Mouse (Mus musculus) fat pad, adult 2 months (tissue): Measurements from ENCODE around the gene Trim28.

Source experiments
- DNase-seq: peaks from one replicate; pipeline ENCODE4 v3.0.0-alpha.2; 2011; ENCODE audit warnings: low read depth, low spot score; ENCODE audit errors: extremely low read depth

Trim28 gene

GRCm38 (mm10) chr7:12997230-12997629 is 1.7 kb upstream of the Trim28 start:
- no peak for DNase-seq

DNA sequence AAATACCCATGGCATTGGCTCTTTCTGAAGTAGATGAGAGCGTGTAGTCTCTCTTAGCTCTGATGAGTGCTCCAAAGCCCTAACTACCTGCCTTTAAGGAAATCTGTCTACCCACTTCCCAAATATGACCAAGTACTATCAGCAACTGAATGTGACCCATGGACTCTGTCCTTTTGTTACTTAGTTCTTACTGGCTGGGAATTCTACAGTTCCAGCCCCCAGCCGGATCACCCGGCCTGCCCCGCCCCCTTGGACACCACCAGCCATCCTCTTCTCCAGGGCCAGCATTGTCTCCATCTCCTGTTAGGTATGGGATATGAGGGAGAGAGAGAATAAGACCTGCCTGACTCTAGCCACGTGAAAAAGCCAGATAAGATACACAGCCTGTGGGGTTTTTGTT is 861 bp upstream of the Trim28 start, which contains the start of gene Slc27a5:
TSS of gene Slc27a5 (minus strand) at position 140 of the 400 bp plus-strand sequence.
- DNase-seq, result no peak

DNA sequence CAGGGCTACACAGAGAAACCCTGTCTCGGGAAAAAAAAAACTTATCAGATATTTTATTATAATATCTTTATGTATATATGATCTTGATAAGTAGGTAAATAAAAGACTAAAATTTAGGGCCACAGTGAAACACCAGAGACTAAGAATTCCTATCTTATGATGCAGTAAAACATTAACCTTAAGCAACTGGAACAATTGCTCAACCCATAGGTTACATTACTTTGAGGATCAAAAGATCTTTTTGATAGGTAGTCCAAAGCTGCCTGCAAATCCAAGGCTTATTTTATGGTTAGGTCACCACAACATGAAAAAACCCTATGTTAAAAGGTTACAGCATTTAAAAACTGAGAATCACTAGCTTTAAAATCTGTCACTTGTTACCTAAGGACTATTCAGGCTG is 2.7 kb downstream of the Trim28 start:
- DNase-seq, result no peak

- DNase-seq, result no peak
These were observed 4.5 kb downstream of the Trim28 start for GRCm38 (mm10) chr7:13003380-13003779.

- no peak for DNase-seq
These were observed 7.1 kb downstream of the Trim28 start for GRCm38 (mm10) chr7:13006011-13006410.

DNA sequence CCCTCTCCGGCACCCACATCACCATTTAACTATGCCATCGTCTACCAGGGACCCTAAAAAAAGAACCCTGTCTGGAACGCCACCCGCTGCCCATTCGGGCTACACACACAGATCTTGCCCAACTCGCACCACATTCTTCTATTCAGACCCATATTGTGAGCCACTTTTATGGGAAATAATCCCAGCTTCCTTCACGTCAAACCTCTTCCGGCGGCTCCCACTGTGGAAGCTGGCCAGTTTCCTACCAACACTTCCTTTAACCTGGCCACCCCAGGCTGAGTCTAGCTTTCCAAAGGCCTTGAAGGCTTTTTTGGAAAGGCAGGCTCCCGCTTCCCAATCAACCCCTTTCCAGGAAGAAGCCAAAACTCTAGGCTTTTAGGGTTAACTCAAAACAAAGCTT is 7.6 kb downstream of the Trim28 start:
- DNase-seq, result no peak

DNA sequence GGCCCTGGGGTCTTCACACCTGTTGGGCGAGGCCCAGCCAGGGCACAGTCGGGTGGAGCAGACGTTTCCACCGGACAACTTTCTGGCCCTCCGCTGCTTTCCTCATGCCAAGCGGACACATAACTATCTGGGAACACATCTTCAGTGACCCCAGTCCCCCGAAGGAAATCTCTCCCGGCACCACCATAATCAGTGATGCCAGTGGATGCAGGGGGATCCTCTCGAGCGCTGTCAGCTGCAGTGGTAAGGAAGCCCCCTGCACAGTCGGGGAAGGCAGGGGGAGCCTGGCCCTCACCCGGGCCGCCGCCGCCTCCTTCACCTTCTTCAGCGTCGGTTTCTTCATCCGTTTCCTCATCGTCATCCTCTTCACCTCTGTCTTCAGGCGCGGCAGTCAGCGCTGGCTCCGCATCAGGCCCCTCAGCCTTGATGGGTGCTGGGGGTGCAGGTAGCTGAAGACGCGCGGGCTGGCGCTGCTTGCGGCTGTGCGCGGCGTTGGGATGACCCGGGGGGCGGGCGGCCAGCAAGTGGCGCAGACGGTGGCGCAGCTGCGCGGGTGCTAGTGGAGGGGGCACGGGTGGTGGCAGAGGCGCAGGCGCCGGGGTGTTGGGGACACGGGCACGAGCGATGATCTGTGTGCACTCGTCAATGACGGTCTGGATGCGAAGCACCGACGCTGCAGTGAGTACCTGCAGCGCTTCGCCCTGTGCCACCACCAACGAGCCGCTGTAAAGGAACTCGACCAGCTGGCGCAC is 8.6 kb downstream of the Trim28 start:
- DNase-seq, result no peak

DNA sequence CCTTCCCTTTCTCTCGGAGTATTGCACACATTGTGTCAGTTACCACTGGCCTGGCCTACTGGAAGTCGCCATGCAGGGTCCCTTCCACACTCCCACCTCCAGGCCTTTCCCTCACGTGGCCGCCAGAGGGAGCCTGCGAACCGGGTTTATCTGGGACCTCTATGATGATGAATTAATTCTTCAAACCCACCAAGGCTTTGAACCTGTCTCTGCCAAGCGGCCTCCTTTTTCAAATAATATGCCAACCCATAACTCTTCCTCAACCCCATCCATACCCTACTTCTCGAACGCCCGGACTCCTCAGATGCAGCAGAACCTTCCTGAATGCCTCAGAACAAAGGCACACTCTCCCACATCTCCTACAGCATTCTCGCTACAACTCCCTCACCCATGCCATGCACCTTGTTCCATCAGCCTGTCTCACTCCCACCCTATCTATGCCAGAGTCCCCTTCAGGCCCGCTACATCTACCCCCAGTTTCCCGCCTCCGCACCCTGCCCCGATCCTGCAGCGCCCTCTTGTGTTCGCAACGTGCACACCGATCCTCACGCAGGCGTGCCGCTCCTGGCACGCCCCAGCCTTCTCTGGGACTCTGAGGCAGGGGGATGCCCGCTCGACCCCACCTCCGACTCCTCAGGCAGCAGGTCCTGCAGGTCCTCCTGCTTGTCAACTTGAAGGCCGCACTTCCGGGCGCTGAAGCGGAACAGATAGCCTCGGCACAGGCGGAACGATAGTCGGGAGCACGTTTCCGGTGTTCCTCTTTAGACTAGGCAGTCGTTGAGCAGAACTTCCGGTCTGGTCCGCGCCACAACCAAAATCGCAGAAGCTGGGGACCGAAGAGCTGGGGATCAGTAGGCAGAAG is 10.5 kb downstream of the Trim28 start:
- DNase-seq, result no peak

DNA sequence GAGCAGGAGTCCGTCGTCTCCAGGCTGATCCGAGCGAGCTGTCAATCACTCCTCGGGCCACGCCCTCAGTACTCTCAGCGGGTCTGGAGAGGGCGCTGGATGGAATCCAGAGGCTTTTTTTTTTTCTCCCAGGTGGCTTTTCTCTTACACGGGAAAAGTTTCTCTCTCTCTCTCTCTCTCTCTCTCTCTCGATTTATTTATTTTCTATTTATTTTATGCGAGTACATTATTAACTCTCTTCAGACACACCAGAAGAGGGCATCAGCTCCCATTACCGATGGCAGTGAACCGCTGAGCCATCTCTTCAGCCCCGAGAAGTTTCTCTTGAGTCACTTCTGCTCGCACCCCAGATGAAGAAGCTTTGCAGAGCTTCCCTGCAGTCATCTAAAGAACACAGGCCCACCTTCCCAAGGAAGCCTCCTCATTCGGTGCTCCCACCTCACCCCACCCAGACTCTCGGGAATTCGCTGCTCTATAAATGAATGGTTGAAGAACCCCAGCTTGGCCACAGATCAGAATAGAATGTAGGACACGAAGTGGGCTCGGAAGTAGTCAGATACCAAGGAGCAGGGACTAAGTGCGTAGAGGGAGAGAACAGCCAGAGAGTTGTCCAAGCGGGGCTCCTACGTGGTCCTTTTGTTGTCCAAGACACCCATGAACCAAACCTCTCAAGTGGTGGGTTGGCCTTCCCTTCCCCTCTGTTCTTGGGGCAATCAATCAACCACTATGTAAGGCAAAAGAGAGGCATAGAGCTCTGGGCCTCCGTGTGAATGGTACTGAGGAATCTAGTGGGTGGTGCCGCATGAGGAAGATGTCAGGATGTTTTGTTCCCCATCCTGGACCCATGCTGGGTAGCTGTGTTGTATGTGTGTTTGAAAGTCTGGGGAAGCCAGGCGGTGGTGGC is 11.3 kb downstream of the Trim28 start, which contains the start of gene Zbtb45:
TSS of gene Zbtb45 (minus strand) at position 30 of the 904 bp plus-strand sequence.
- no peak for DNase-seq

DNA sequence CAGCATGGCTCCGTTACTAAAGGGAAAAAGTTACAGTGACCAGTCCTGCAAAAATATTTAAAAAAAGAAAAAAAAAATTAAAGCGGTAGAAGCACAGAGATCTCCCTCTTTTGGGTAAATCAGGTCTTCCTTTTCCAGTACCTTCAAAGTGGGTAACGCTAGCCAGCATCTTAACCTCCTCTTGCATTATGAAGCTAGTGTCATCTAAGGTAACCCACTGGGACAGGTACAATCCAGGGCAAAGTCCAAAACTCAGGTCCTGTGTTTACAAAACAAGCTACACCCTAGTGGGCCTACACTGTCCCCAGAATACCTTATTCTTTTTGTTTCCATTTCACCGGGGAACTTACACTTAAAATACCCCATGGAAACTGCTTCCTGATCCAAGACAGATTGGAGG is 14.8 kb downstream of the Trim28 start:
- DNase-seq, result no peak

GRCm38 (mm10) chr7:13014275-13014839 is 15.4 kb downstream of the Trim28 start:
- DNase-seq, result no peak

GRCm38 (mm10) chr7:13015217-13015616 is 16.3 kb downstream of the Trim28 start:
- no peak for DNase-seq

- DNase-seq, result no peak
These were observed 24.0 kb downstream of the Trim28 start for GRCm38 (mm10) chr7:13022773-13023535.

DNA sequence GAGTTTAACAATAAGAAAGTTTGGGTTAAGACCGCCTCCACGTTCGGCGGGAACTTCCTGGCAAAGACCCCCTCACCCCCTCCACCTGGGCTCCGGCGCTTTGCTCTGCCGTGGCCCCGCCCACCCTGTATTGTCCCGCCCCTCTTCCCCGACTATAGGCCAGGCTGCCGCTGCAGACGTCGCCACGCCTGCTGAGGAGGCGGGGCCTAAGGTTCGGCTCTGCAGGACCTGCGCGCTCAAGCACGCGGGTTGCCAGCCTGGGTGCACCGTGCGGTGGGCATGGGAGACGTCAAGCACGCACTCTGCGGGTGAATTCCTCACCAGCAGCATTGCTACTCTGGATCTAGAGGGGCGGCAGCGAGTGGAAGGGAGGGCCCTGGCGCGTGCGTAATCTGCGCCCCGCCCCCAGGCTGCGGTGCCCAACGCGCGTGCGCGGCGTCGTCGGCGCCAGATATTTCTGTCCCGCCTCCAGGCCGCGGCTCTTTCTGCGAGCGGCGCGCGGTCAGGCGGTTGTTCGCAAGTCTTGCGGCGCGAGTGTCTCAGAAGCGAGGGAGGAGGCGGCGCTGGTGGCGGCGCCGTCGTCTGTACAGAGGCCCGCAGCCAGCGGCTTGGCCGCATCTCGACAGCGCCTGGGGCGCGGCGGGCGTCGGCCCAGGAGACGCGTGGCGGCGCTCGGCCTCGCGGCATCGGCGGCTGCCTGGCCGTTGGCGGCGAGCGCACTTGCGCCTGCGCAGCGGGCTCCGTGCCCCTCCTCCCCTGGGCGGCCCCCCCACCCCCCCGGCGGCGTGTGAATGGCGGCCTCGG is 25.2 kb downstream of the Trim28 start:
- DNase-seq, result no peak

GRCm38 (mm10) chr7:13024805-13025204 is 25.9 kb downstream of the Trim28 start:
- no peak for DNase-seq

DNA sequence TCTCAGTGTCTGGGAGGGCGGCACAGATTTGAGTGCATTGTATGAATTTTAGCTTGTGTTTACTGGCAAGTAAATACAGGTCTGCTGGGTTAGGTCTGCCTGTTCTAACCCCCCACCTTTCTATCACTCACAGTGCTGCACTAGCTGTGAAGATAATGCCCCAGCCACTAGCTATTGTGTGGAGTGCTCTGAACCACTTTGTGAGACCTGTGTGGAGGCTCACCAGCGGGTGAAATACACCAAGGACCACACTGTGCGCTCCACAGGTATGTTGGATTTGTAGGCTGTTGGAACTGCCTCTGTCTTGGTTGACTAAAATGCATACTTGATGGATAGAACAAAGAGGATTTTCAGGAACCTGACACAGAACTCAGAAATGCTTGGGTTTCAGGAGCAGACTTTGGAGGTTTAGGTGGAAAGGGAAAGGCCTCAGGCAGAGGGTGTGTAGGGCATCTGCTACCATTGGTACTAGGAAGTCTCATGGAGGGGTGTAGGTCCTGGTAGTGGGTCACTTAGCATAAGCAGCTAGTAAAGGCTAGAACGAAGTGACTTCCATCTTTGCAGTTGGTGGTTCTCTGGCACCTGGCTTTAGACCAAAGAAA is 26.7 kb downstream of the Trim28 start:
- no peak for DNase-seq

DNA sequence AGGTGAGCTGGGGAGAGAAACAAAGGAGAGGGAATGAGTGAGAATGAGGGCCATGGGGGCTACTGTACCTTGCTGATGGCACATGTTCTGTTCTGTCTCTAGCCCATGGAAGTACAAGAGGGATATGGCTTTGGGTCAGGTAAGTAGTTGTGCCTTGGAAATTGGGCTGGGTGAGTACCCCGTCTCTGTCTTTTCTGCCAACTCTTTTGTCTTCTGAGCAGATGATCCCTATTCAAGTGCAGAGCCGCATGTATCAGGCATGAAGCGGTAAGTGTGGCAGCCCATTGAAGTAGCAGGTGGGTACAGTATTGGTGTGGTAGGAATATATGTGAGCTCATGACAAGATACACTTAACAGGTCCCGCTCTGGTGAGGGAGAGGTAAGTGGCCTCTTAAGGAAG is 30.1 kb downstream of the Trim28 start:
- no peak for DNase-seq

DNA sequence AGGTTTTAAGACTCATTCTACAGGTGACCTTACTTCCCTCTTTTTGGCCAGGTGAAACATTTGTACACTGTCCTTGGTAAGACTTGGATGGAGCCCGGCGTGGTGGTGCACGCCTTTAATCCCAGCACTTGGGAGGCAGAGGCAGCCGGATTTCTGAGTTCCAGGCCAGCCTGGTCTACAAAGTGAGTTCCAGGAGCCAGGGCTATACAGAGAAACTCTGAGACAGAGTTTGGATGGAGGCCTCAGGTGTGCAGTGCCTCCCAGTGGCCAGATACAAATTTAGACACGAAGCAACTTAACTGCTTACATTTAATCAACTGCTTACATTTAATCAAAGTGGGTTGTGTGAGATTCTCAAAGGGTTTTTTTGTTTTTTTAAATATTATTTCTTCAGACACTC is 32.2 kb downstream of the Trim28 start:
- DNase-seq, result no peak

DNA sequence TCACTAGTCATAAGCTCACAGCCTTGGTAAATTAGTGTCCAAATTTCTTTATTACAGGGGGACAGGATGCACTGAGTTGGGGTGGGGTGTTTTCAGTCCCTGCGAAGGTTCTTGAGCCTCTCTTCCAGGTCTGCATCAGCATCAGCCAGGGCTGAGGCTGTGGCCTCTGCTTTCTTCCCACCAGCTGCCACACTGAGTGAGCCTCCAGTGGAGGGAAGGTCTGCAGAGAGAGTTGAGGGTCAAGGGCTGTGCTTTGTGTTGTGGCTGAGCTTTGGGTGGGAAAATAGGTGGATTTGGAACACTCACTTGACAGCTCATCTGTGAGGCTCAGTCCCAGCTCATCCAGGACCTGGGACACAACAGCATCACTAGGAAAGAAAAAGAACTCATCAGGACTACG is 33.1 kb downstream of the Trim28 start:
- DNase-seq, result no peak
